Mouse (Mus musculus): Measurements from ENCODE around the gene Pla2g4f. TPM values are rescaled to one million over a fixed set of nuclear protein-coding genes. Genes with fewer than 3 reads are reported as not detected.

Pla2g4f gene
- polyA plus RNA-seq, 1 experiment from 2014 or later: 2.5 TPM

GRCm38 (mm10) chr2:120288401-120288800 is 25.6 kb downstream of the Pla2g4f start:
- H3K4me2 ChIP-seq (ENCODE audit: low read depth, low read length): no peak overlapping the region
- no peaks in the 10 kb centered on the region for H3K27me3 ChIP-seq (replicated peaks; ENCODE audit: control insufficient read depth, insufficient read depth, low read length)
- H3K9ac ChIP-seq (ENCODE audit: low read depth, low read length): no peak overlapping the region
- no peaks in the 10 kb centered on the region for H3K36me3 ChIP-seq (ENCODE audit: control insufficient read depth, insufficient read depth, low read length)
- no peaks in the 10 kb centered on the region for H3K4me1 ChIP-seq (ENCODE audit: control insufficient read depth, insufficient read depth, low read length)
- no peak overlapping the region for H3K27ac ChIP-seq (replicated peaks; ENCODE audit: low read depth, low read length)
- no peaks in the 10 kb centered on the region for H3K9me3 ChIP-seq (ENCODE audit: control insufficient read depth, low read length)
- DNase-seq (ENCODE audit: low spot score): no peak
- H3K4me3 ChIP-seq (ENCODE audit: low read depth, low read length): no peak overlapping the region
- ATAC-seq (ENCODE audit: low read depth): no peak
- WGBS: 97% methylated on average over 2 of the region's 3 CpGs

GRCm38 (mm10) chr2:120285639-120286038 is 28.3 kb downstream of the Pla2g4f start:
- Histone ChIP-seq H3K9ac (ENCODE audit: low read depth, low read length) (no peak overlapping the region), H3K4me3 (ENCODE audit: low read depth, low read length) (no peak overlapping the region), H3K4me1 (ENCODE audit: control insufficient read depth, insufficient read depth, low read length) (no peaks in the 10 kb centered on the region), H3K36me3 (ENCODE audit: control insufficient read depth, insufficient read depth, low read length) (no peaks in the 10 kb centered on the region), H3K27ac (replicated peaks; ENCODE audit: low read depth, low read length) (no peak overlapping the region), H3K27me3 (replicated peaks; ENCODE audit: control insufficient read depth, insufficient read depth, low read length) (no peaks in the 10 kb centered on the region), H3K9me3 (ENCODE audit: control insufficient read depth, low read length) (no peaks in the 10 kb centered on the region), H3K4me2 (ENCODE audit: low read depth, low read length) (no peak overlapping the region)
- WGBS: 58% methylated on average over 4 of the region's 4 CpGs
- no peak for ATAC-seq (ENCODE audit: low read depth)
- DNase-seq (ENCODE audit: low spot score): no peak

- H3K4me3 ChIP-seq (ENCODE audit: low read depth, low read length): no peak overlapping the region
- no peaks in the 10 kb centered on the region for H3K36me3 ChIP-seq (ENCODE audit: control insufficient read depth, insufficient read depth, low read length)
- no peaks in the 10 kb centered on the region for H3K4me1 ChIP-seq (ENCODE audit: control insufficient read depth, insufficient read depth, low read length)
- no peaks in the 10 kb centered on the region for H3K9me3 ChIP-seq (ENCODE audit: control insufficient read depth, low read length)
- no peaks in the 10 kb centered on the region for H3K27me3 ChIP-seq (replicated peaks; ENCODE audit: control insufficient read depth, insufficient read depth, low read length)
- H3K4me2 ChIP-seq (ENCODE audit: low read depth, low read length): no peak overlapping the region
- DNase-seq (ENCODE audit: low spot score) (no peak), ATAC-seq (ENCODE audit: low read depth) (peak; percentile 18; the same call in 1 of the 2 replicates)
- no peak overlapping the region for H3K27ac ChIP-seq (replicated peaks; ENCODE audit: low read depth, low read length)
- H3K9ac ChIP-seq (ENCODE audit: low read depth, low read length): no peak overlapping the region
These were observed 29.3 kb downstream of the Pla2g4f start for GRCm38 (mm10) chr2:120284705-120285104.

- Histone ChIP-seq H3K36me3 (ENCODE audit: control insufficient read depth, insufficient read depth, low read length) (no peaks in the 10 kb centered on the region), H3K9me3 (ENCODE audit: control insufficient read depth, low read length) (no peaks in the 10 kb centered on the region), H3K4me1 (ENCODE audit: control insufficient read depth, insufficient read depth, low read length) (no peaks in the 10 kb centered on the region), H3K4me3 (ENCODE audit: low read depth, low read length) (no peak overlapping the region), H3K27ac (replicated peaks; ENCODE audit: low read depth, low read length) (no peak overlapping the region), H3K9ac (ENCODE audit: low read depth, low read length) (no peak overlapping the region), H3K27me3 (replicated peaks; ENCODE audit: control insufficient read depth, insufficient read depth, low read length) (no peaks in the 10 kb centered on the region), H3K4me2 (ENCODE audit: low read depth, low read length) (no peak overlapping the region)
- DNase-seq (ENCODE audit: low spot score) (no peak), ATAC-seq (ENCODE audit: low read depth) (no peak)
- 71% methylated on average over 5 of the region's 5 CpGs for WGBS
These were observed 29.9 kb downstream of the Pla2g4f start for GRCm38 (mm10) chr2:120284094-120284493.

GRCm38 (mm10) chr2:120283550-120283949 is 30.4 kb downstream of the Pla2g4f start:
- 27% methylated on average over 6 of the region's 6 CpGs for WGBS
- H3K27me3 ChIP-seq (replicated peaks; ENCODE audit: control insufficient read depth, insufficient read depth, low read length): no peaks in the 10 kb centered on the region
- H3K27ac ChIP-seq (replicated peaks; ENCODE audit: low read depth, low read length): no peak overlapping the region

GRCm38 (mm10) chr2:120281221-120281620 is 32.7 kb downstream of the Pla2g4f start:
- no peak for DNase-seq (ENCODE audit: low spot score)
- Histone ChIP-seq H3K27me3 (replicated peaks; ENCODE audit: control insufficient read depth, insufficient read depth, low read length) (no peaks in the 10 kb centered on the region), H3K4me3 (ENCODE audit: low read depth, low read length) (no peak overlapping the region), H3K4me1 (ENCODE audit: control insufficient read depth, insufficient read depth, low read length) (no peaks in the 10 kb centered on the region), H3K36me3 (ENCODE audit: control insufficient read depth, insufficient read depth, low read length) (no peaks in the 10 kb centered on the region), H3K9ac (ENCODE audit: low read depth, low read length) (no peak overlapping the region), H3K9me3 (ENCODE audit: control insufficient read depth, low read length) (no peaks in the 10 kb centered on the region), H3K27ac (replicated peaks; ENCODE audit: low read depth, low read length) (no peak overlapping the region), H3K4me2 (ENCODE audit: low read depth, low read length) (no peak overlapping the region)
- WGBS: 56% methylated on average over 3 of the region's 3 CpGs
- ATAC-seq (ENCODE audit: low read depth): no peak

More at GRCm38 (mm10) chr2:120283550-120283949, 30.4 kb downstream of the Pla2g4f start:
- Histone ChIP-seq H3K36me3 (ENCODE audit: control insufficient read depth, insufficient read depth, low read length) (no peaks in the 10 kb centered on the region), H3K9ac (ENCODE audit: low read depth, low read length) (no peak overlapping the region), H3K4me1 (ENCODE audit: control insufficient read depth, insufficient read depth, low read length) (no peaks in the 10 kb centered on the region), H3K4me3 (ENCODE audit: low read depth, low read length) (no peak overlapping the region), H3K9me3 (ENCODE audit: control insufficient read depth, low read length) (no peaks in the 10 kb centered on the region), H3K4me2 (ENCODE audit: low read depth, low read length) (no peak overlapping the region)
- ATAC-seq (ENCODE audit: low read depth) (no peak), DNase-seq (ENCODE audit: low spot score) (peak; percentile 39)

GRCm38 (mm10) chr2:120279961-120280360 is 34.0 kb downstream of the Pla2g4f start:
- Histone ChIP-seq H3K27me3 (replicated peaks; ENCODE audit: control insufficient read depth, insufficient read depth, low read length) (no peaks in the 10 kb centered on the region), H3K36me3 (ENCODE audit: control insufficient read depth, insufficient read depth, low read length) (no peaks in the 10 kb centered on the region), H3K9me3 (ENCODE audit: control insufficient read depth, low read length) (no peaks in the 10 kb centered on the region), H3K27ac (replicated peaks; ENCODE audit: low read depth, low read length) (no peak overlapping the region), H3K4me2 (ENCODE audit: low read depth, low read length) (no peak overlapping the region), H3K4me1 (ENCODE audit: control insufficient read depth, insufficient read depth, low read length) (no peaks in the 10 kb centered on the region), H3K4me3 (ENCODE audit: low read depth, low read length) (no peak overlapping the region), H3K9ac (ENCODE audit: low read depth, low read length) (no peak overlapping the region)
- DNase-seq (ENCODE audit: low spot score) (peak; percentile 38), ATAC-seq (ENCODE audit: low read depth) (no peak)
- WGBS: 19% methylated on average over 8 of the region's 8 CpGs

- H3K36me3 ChIP-seq (ENCODE audit: control insufficient read depth, insufficient read depth, low read length): no peaks in the 10 kb centered on the region
- H3K4me2 ChIP-seq (ENCODE audit: low read depth, low read length): no peak overlapping the region
- no peak overlapping the region for H3K9ac ChIP-seq (ENCODE audit: low read depth, low read length)
- H3K4me3 ChIP-seq (ENCODE audit: low read depth, low read length): no peak overlapping the region
- H3K27me3 ChIP-seq (replicated peaks; ENCODE audit: control insufficient read depth, insufficient read depth, low read length): no peaks in the 10 kb centered on the region
- no peak for ATAC-seq (ENCODE audit: low read depth)
- WGBS: 77% methylated on average over 4 of the region's 4 CpGs
- H3K4me1 ChIP-seq (ENCODE audit: control insufficient read depth, insufficient read depth, low read length): no peaks in the 10 kb centered on the region
- H3K9me3 ChIP-seq (ENCODE audit: control insufficient read depth, low read length): 0 out of 2 replicates have a peak, but pooled peaks cover 3% of the 10 kb centered on the region
- no peak overlapping the region for H3K27ac ChIP-seq (replicated peaks; ENCODE audit: low read depth, low read length)
- no peak for DNase-seq (ENCODE audit: low spot score)
These were observed 37.0 kb downstream of the Pla2g4f start for GRCm38 (mm10) chr2:120276951-120277350.

- Histone ChIP-seq H3K36me3 (ENCODE audit: control insufficient read depth, insufficient read depth, low read length) (no peaks in the 10 kb centered on the region), H3K9ac (ENCODE audit: low read depth, low read length) (no peak overlapping the region), H3K4me1 (ENCODE audit: control insufficient read depth, insufficient read depth, low read length) (no peaks in the 10 kb centered on the region), H3K4me3 (ENCODE audit: low read depth, low read length) (no peak overlapping the region), H3K27ac (replicated peaks; ENCODE audit: low read depth, low read length) (no peak overlapping the region), H3K9me3 (ENCODE audit: control insufficient read depth, low read length) (0 out of 2 replicates have a peak, but pooled peaks cover 3% of the 10 kb centered on the region), H3K4me2 (ENCODE audit: low read depth, low read length) (peak overlapping the region; percentile 23), H3K27me3 (replicated peaks; ENCODE audit: control insufficient read depth, insufficient read depth, low read length) (no peaks in the 10 kb centered on the region)
- DNase-seq (ENCODE audit: low spot score): no peak
- ATAC-seq (ENCODE audit: low read depth): peak; percentile 71; the same call in 1 of the 2 replicates
- WGBS: 4% methylated on average over 9 of the region's 9 CpGs
These were observed 45.3 kb downstream of the Pla2g4f start for GRCm38 (mm10) chr2:120268635-120269034.
